Mouse (Mus musculus): ENCODE measurements at regions not wholly inside any gene's neighbourhood (a gene's known extent, or its start where the extent isn't known, plus 50 kb on each side); places are given as distances from the start of the nearest gene placed in this dataset.

DNA sequence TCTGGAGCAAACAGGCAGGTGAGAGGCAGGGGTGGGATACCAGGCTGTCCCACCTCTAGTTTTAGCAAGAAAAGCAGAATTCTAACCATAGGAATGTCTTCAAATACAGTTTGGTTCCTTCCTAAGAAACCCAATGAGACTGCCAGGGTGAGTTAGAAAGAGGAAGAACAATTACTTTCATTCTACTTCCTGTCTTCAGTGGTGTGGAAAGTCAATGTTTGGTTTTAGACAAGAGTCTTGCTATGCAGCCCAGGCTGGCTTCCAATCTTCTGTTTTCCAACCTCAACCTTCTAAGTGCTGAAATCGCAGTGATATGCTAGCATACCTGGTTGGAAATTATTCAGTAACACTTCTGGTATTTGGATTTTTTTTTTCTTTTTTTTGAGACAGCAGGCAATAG is 77.1 kb upstream of the Spon1 start:
- TF ChIP-seq CTCF (IDR thresholded peaks at IDR 0.05; ENCODE audit: control insufficient read depth, insufficient read depth, low read length): no peak
- no peak for TF ChIP-seq POLR2A (IDR thresholded peaks at IDR 0.05; ENCODE audit: borderline replicate concordance, control insufficient read depth, low read depth, low read length)
